Mouse (Mus musculus): Measurements from ENCODE around the gene Rgs14. TPM values are rescaled to one million over a fixed set of nuclear protein-coding genes. Genes with fewer than 3 reads are reported as not detected.

Rgs14 gene
- 2.8 and 3.6 TPM in 2 replicates for polyA plus RNA-seq (2011; ENCODE audit: insufficient read depth, insufficient read length, low read depth, missing spikeins)

- no peaks in the 10 kb centered on the region for H3K36me3 ChIP-seq (ENCODE audit: control insufficient read depth, insufficient read depth, low read length, poor library complexity, severe bottlenecking)
- no peak within 1 kb of the TSS for H3K9ac ChIP-seq (ENCODE audit: low read depth, poor library complexity, severe bottlenecking)
- no peak for TF ChIP-seq POLR2A (IDR thresholded peaks at IDR 0.05; ENCODE audit: insufficient read depth, low read length)
- no peak for TF ChIP-seq CTCF (IDR thresholded peaks at IDR 0.05; ENCODE audit: low read depth, low read length)
- TF ChIP-seq EP300 (IDR thresholded peaks at IDR 0.05; ENCODE audit: insufficient read depth, low read depth, low read length): no peak
- H3K4me3 ChIP-seq (ENCODE audit: low read depth, low read length): no peak within 1 kb of the TSS
- no peaks in the 10 kb centered on the region for H3K27me3 ChIP-seq (ENCODE audit: control insufficient read depth, insufficient read depth, low read length, poor library complexity, severe bottlenecking)
- H3K4me1 ChIP-seq (ENCODE audit: control insufficient read depth, insufficient read depth, low read length): no peaks in the 10 kb centered on the region
- H3K9me3 ChIP-seq (replicated peaks; ENCODE audit: control insufficient read depth, insufficient read depth, low read length, poor library complexity, severe bottlenecking): no peaks in the 10 kb centered on the region
- H3K27ac ChIP-seq (ENCODE audit: insufficient read depth, low read length): no peak within 1 kb of the TSS
Measured at GRCm38 (mm10) chr13:55369531-55370114, at the start of gene Rgs14. Rgs14 (plus strand) TSS chr13:55369732.

- Histone ChIP-seq H3K27ac (ENCODE audit: insufficient read depth, low read length) (no peak within 1 kb of the TSS), H3K4me1 (ENCODE audit: control insufficient read depth, insufficient read depth, low read length) (no peaks in the 10 kb centered on the region), H3K9me3 (replicated peaks; ENCODE audit: control insufficient read depth, insufficient read depth, low read length, poor library complexity, severe bottlenecking) (no peaks in the 10 kb centered on the region), H3K27me3 (ENCODE audit: control insufficient read depth, insufficient read depth, low read length, poor library complexity, severe bottlenecking) (no peaks in the 10 kb centered on the region), H3K4me3 (ENCODE audit: low read depth, low read length) (peak within 1 kb of the TSS; percentile 87), H3K9ac (ENCODE audit: low read depth, poor library complexity, severe bottlenecking) (peak within 1 kb of the TSS; percentile 82), H3K36me3 (ENCODE audit: control insufficient read depth, insufficient read depth, low read length, poor library complexity, severe bottlenecking) (peaks cover 16% of the 10 kb centered on the region)
- TF ChIP-seq CTCF (IDR thresholded peaks at IDR 0.05; ENCODE audit: low read depth, low read length) (no peak), POLR2A (IDR thresholded peaks at IDR 0.05; ENCODE audit: insufficient read depth, low read length) (no peak), EP300 (IDR thresholded peaks at IDR 0.05; ENCODE audit: insufficient read depth, low read depth, low read length) (no peak)
Measured at GRCm38 (mm10) chr13:55319931-55320533, 49.5 kb upstream of the Rgs14 start, which contains the start of gene Prelid1. Prelid1 (plus strand) TSS chr13:55320500.

GRCm38 (mm10) chr13:55321434-55322129 lies 48.0 kb upstream of the Rgs14 start, which contains the start of gene Rab24:
Rab24 (minus strand) TSS chr13:55321946.
- no peaks in the 10 kb centered on the region for H3K4me1 ChIP-seq (ENCODE audit: control insufficient read depth, insufficient read depth, low read length)
- peak; percentile 42 for TF ChIP-seq POLR2A (IDR thresholded peaks at IDR 0.05; ENCODE audit: insufficient read depth, low read length)
- no peak for TF ChIP-seq EP300 (IDR thresholded peaks at IDR 0.05; ENCODE audit: insufficient read depth, low read depth, low read length)
- no peak for TF ChIP-seq CTCF (IDR thresholded peaks at IDR 0.05; ENCODE audit: low read depth, low read length)
- no peaks in the 10 kb centered on the region for H3K9me3 ChIP-seq (replicated peaks; ENCODE audit: control insufficient read depth, insufficient read depth, low read length, poor library complexity, severe bottlenecking)
- H3K36me3 ChIP-seq (ENCODE audit: control insufficient read depth, insufficient read depth, low read length, poor library complexity, severe bottlenecking): peaks cover 16% of the 10 kb centered on the region
- H3K9ac ChIP-seq (ENCODE audit: low read depth, poor library complexity, severe bottlenecking): peak within 1 kb of the TSS; percentile 82
- H3K4me3 ChIP-seq (ENCODE audit: low read depth, low read length): peak within 1 kb of the TSS; percentile 87
- no peaks in the 10 kb centered on the region for H3K27me3 ChIP-seq (ENCODE audit: control insufficient read depth, insufficient read depth, low read length, poor library complexity, severe bottlenecking)
- H3K27ac ChIP-seq (ENCODE audit: insufficient read depth, low read length): peak within 1 kb of the TSS; percentile 8; the same call in 1 of the 2 replicates

- peaks cover 16% of the 10 kb centered on the region for H3K36me3 ChIP-seq (ENCODE audit: control insufficient read depth, insufficient read depth, low read length, poor library complexity, severe bottlenecking)
- no peaks in the 10 kb centered on the region for H3K27me3 ChIP-seq (ENCODE audit: control insufficient read depth, insufficient read depth, low read length, poor library complexity, severe bottlenecking)
- H3K27ac ChIP-seq (ENCODE audit: insufficient read depth, low read length): peak overlapping the region; percentile 8; the same call in 1 of the 2 replicates
- H3K9ac ChIP-seq (ENCODE audit: low read depth, poor library complexity, severe bottlenecking): peak overlapping the region; percentile 82
- H3K9me3 ChIP-seq (replicated peaks; ENCODE audit: control insufficient read depth, insufficient read depth, low read length, poor library complexity, severe bottlenecking): no peaks in the 10 kb centered on the region
- no peaks in the 10 kb centered on the region for H3K4me1 ChIP-seq (ENCODE audit: control insufficient read depth, insufficient read depth, low read length)
- peak overlapping the region; percentile 87 for H3K4me3 ChIP-seq (ENCODE audit: low read depth, low read length)
- TF ChIP-seq EP300 (IDR thresholded peaks at IDR 0.05; ENCODE audit: insufficient read depth, low read depth, low read length) (no peak), CTCF (IDR thresholded peaks at IDR 0.05; ENCODE audit: low read depth, low read length) (peak; percentile 27)
Measured at GRCm38 (mm10) chr13:55322130-55322825, 47.3 kb upstream of the Rgs14 start.

GRCm38 (mm10) chr13:55325596-55325995 lies 43.9 kb upstream of the Rgs14 start:
- peaks cover 5% of the 10 kb centered on the region for H3K4me1 ChIP-seq (ENCODE audit: control insufficient read depth, insufficient read depth, low read length)
- TF ChIP-seq POLR2A (IDR thresholded peaks at IDR 0.05; ENCODE audit: insufficient read depth, low read length): no peak
- TF ChIP-seq EP300 (IDR thresholded peaks at IDR 0.05; ENCODE audit: insufficient read depth, low read depth, low read length): no peak
- TF ChIP-seq CTCF (IDR thresholded peaks at IDR 0.05; ENCODE audit: low read depth, low read length): no peak
- peak overlapping the region; percentile 51 for H3K27ac ChIP-seq (ENCODE audit: insufficient read depth, low read length)
- no peaks in the 10 kb centered on the region for H3K27me3 ChIP-seq (ENCODE audit: control insufficient read depth, insufficient read depth, low read length, poor library complexity, severe bottlenecking)
- peaks cover 16% of the 10 kb centered on the region for H3K36me3 ChIP-seq (ENCODE audit: control insufficient read depth, insufficient read depth, low read length, poor library complexity, severe bottlenecking)
- H3K9ac ChIP-seq (ENCODE audit: low read depth, poor library complexity, severe bottlenecking): 0 out of 2 replicates have a peak overlapping the region, but pooled peaks have one; percentile 23
- no peaks in the 10 kb centered on the region for H3K9me3 ChIP-seq (replicated peaks; ENCODE audit: control insufficient read depth, insufficient read depth, low read length, poor library complexity, severe bottlenecking)
- no peak overlapping the region for H3K4me3 ChIP-seq (ENCODE audit: low read depth, low read length)
